Mouse (Mus musculus) olfactory bulb, adult 2 months (tissue): Measurements from ENCODE around the gene Mgst1. TPM values are rescaled to one million over a fixed set of nuclear protein-coding genes. Genes with fewer than 3 reads are reported as not detected.

Source experiments
- H3K27ac ChIP-seq: fragments of 200-500 bp; 2 replicates; pipeline ENCODE4 v1.5.1; 2012; ENCODE audit warnings: low read depth, low read length; ENCODE audit not compliant: insufficient read depth
- H3K4me1 ChIP-seq: fragments of 200-500 bp; 2 replicates; pipeline ENCODE4 v1.6.1; 2012; ENCODE audit warnings: low read length; ENCODE audit not compliant: control insufficient read depth, insufficient read depth
- H3K4me3 ChIP-seq: fragments of 200-500 bp; 2 replicates; pipeline ENCODE4 v1.5.1; 2012; ENCODE audit warnings: mild to moderate bottlenecking, low read depth, low read length, moderate library complexity; ENCODE audit not compliant: insufficient read depth
- CTCF ChIP-seq: fragments of 200-500 bp; IDR thresholded peaks from 2 replicates; pipeline ENCODE4 v1.5.1; 2012; ENCODE audit warnings: low read depth, mild to moderate bottlenecking, low read length, moderate library complexity; ENCODE audit not compliant: insufficient read depth
- POLR2A ChIP-seq: fragments of 200-500 bp; IDR thresholded peaks from 2 replicates; pipeline ENCODE4 v1.6.1; 2012; ENCODE audit warnings: mild to moderate bottlenecking, low read depth, low read length, moderate library complexity; ENCODE audit not compliant: insufficient read depth
- WGBS: fragments of 180-500 bp; shearing (Covaris S2); methylation state at CpG from one replicate; pipeline ENCODE4 v1.1.7; 2018; 5-methylcytosine and 5-hydroxymethylcytosine counted together
- polyA plus RNA-seq: library from polyadenylated mRNA; stranded (reverse); fragments of >200 nt; gene quantifications from 2 replicates; pipeline ENCODE4 v1.2.4, GENCODE M21; 2012; ENCODE audit warnings: low replicate concordance; ENCODE audit not compliant: missing spikeins, insufficient read depth, insufficient read length

The Mgst1 gene
- polyA plus RNA-seq = not detected in 2 replicates

GRCm38 (mm10) chr6:138139930-138140329, at the start of gene Mgst1:
Mgst1 (plus strand) TSS chr6:138140316.
- H3K4me3 ChIP-seq = peak within 1 kb of the TSS; percentile 32
- no peak within 1 kb of the TSS for H3K27ac ChIP-seq
- WGBS = 5% methylated on average over 5 of the region's 5 CpGs
- peaks cover 5% of the 10 kb centered on the region for H3K4me1 ChIP-seq
- TF ChIP-seq CTCF = no peak

- TF ChIP-seq POLR2A = no peak
- TF ChIP-seq CTCF = no peak
- H3K4me1 ChIP-seq = no peaks in the 10 kb centered on the region
- 92% methylated on average over 7 of the region's 7 CpGs for WGBS
- no peak overlapping the region for H3K4me3 ChIP-seq
- H3K27ac ChIP-seq = no peak overlapping the region
These were observed 47.7 kb upstream of the Mgst1 start for GRCm38 (mm10) chr6:138092432-138092831.

DNA sequence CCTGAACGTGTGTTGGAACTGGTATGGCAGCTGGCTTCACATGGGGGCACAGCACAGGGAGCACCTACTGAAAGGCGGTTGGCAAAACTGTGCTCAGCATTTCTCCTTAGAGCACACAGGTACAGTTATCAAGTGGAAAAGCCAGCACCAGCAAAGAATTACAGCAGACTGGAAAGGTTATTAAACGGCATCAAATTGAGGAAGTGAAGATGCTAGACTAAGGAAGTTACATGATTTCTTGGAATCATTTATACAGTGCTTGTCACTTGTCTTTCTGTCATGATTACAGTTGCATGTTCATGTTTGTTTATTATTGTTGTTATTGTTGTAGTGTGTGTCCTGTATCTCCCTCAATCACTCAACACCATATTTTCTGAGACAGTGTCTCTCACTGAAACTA, 45.1 kb upstream of the Mgst1 start:
- 91% methylated on average over 3 of the region's 3 CpGs for WGBS
- H3K4me3 ChIP-seq = no peak overlapping the region
- H3K27ac ChIP-seq = no peak overlapping the region
- H3K4me1 ChIP-seq = no peaks in the 10 kb centered on the region
- TF ChIP-seq POLR2A = no peak
- no peak for TF ChIP-seq CTCF

DNA sequence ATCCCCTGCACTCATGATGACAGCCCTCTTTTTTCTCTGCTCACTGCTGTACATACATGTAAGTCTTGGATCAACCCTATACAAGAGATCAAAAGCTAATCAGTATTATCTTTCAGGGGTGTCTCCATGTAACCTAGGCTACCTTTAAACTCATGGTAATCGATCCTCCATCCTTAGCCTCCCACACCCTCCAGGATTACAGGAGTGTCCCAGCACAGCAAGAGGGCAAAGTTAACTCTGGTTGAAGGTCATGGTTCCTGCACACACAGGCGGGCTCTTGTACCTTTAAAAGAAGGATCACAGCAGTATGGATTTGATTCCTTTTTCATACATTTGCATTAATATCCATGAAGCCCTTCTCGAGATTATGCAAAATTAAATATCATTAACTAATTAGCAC, 40.5 kb upstream of the Mgst1 start:
- no peaks in the 10 kb centered on the region for H3K4me1 ChIP-seq
- WGBS = 78% methylated on average over 3 of the region's 3 CpGs
- H3K4me3 ChIP-seq = no peak overlapping the region
- no peak for TF ChIP-seq CTCF
- TF ChIP-seq POLR2A = no peak
- H3K27ac ChIP-seq = no peak overlapping the region

- TF ChIP-seq POLR2A (no peak), CTCF (no peak)
- H3K4me3 ChIP-seq = no peak overlapping the region
- H3K4me1 ChIP-seq = no peaks in the 10 kb centered on the region
- 90% methylated on average over 4 of the region's 4 CpGs for WGBS
- H3K27ac ChIP-seq = no peak overlapping the region
These were observed 38.3 kb upstream of the Mgst1 start for GRCm38 (mm10) chr6:138101843-138102242.

DNA sequence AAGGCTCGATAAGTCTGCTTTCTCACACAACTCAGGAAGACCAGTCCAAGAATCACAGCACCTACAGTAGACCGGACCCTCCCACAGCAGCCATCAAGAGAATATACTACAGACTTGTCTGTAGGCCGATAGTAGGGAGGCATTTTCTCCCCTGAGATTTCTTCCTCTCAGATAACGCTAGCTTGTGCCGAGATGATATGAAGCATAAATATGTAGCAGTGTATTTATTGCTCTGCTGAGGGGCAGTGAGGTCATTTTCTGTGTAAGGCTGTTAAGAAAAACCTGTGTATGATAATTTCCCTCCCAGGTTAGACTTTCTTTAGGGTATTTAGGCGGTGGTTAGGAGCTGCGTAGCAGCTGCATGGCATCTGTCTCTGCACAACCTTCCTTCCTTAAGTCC, 37.2 kb upstream of the Mgst1 start:
- H3K27ac ChIP-seq = no peak overlapping the region
- WGBS = 94% methylated on average over 7 of the region's 7 CpGs
- no peak for TF ChIP-seq POLR2A
- no peak for TF ChIP-seq CTCF
- H3K4me3 ChIP-seq = no peak overlapping the region
- H3K4me1 ChIP-seq = no peaks in the 10 kb centered on the region

- Histone ChIP-seq H3K4me3 (no peak overlapping the region), H3K4me1 (no peaks in the 10 kb centered on the region), H3K27ac (no peak overlapping the region)
- no peak for TF ChIP-seq CTCF
- TF ChIP-seq POLR2A = no peak
These were observed 35.6 kb upstream of the Mgst1 start for GRCm38 (mm10) chr6:138104559-138104958.

DNA sequence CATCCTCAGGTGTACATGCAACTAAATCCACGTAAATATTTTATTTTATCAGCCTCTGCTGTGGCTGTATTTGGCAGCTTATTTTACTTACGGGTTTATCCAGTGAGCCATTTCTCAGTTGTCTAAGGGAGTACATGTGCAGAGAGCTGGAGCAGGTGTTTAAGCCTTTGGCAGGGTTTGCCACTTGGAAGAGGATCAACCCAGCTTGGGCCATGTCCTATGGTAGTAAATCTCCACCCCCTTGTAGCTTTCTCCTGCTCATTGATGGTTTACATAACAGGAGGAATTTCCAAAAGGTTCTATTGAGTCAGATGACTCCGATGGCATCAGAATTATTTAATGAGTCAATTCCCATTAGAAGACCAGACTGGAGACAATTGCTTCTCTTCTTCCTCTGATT, 22.6 kb upstream of the Mgst1 start:
- TF ChIP-seq POLR2A (no peak), CTCF (no peak)
- no peak overlapping the region for H3K27ac ChIP-seq
- no peak overlapping the region for H3K4me3 ChIP-seq
- H3K4me1 ChIP-seq = no peaks in the 10 kb centered on the region
- WGBS = 71% methylated on average over 3 of the region's 3 CpGs

GRCm38 (mm10) chr6:138128392-138129335, 11.5 kb upstream of the Mgst1 start:
- TF ChIP-seq CTCF = no peak
- no peak for TF ChIP-seq POLR2A
- Histone ChIP-seq H3K4me1 (no peaks in the 10 kb centered on the region), H3K27ac (no peak overlapping the region), H3K4me3 (no peak overlapping the region)
- whole genome bisulfite sequencing = 56% methylated on average over 10 of the region's 10 CpGs

DNA sequence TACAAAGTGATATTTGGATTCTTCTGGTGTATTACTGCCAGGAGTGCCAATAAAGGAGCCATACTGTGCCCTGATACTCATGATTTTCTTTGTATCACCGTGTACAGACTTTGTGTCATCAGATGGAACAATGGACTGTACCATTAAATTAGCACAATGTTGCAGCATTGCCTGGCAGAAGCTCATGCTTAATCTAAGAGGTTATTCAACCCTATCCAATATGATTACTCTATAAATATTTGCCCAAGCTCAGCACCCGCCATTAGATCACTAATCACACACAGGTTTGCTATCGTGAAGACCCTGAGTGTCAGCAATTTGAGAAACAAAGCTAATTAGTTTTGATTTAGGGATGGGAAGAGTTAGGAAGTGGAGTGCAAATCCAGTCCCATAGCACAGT, 9.6 kb upstream of the Mgst1 start:
- WGBS = 56% methylated on average over 3 of the region's 3 CpGs
- no peaks in the 10 kb centered on the region for H3K4me1 ChIP-seq
- H3K4me3 ChIP-seq = no peak overlapping the region
- TF ChIP-seq POLR2A = no peak
- no peak for TF ChIP-seq CTCF
- no peak overlapping the region for H3K27ac ChIP-seq
